Mouse (Mus musculus) brain, embryonic 14.5 days (tissue): ENCODE data around the gene H2-D1.

Source experiments
- CTCF ChIP-seq: fragments of 200-500 bp; IDR thresholded peaks from 2 replicates; pipeline ENCODE4 v1.5.1; 2012; ENCODE audit warnings: inconsistent platforms, mild to moderate bottlenecking, moderate library complexity, borderline replicate concordance; ENCODE audit not compliant: insufficient read depth, insufficient read length; ENCODE audit errors: extremely low read depth
- POLR2A ChIP-seq: fragments of 200-500 bp; IDR thresholded peaks from 2 replicates; pipeline ENCODE4 v1.6.1; 2012; ENCODE audit warnings: mild to moderate bottlenecking, inconsistent platforms, borderline replicate concordance; ENCODE audit not compliant: poor library complexity, insufficient read depth, insufficient read length, severe bottlenecking; ENCODE audit errors: extremely low read depth

DNA sequence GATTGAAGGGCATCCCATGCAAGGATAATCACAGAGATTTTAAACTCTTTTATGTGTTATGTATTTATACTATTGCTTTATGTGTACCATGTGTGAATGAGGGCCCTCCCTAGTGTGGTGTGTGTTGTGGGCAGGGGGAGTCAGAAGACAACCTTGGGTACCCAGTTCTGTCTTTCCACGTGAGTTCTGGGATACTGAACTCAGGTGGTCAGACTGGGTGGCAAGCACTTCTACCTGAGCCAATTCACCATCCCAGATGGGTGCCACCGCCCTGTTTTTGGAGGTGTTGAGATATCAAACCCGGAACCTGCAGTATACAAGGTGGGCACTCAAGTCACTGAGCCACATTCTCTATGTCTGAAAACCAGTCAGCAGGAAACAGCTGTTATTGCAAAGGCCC is 9.7 kb downstream of the H2-D1 start:
- TF ChIP-seq CTCF, result no peak
- TF ChIP-seq POLR2A, result no peak
